Mouse (Mus musculus) frontal cortex, postnatal 14 days (tissue): ENCODE data around the gene Atoh1.
A peak's percentile ranks its signal among the peaks of the same experiment; 100 is the strongest.

ENCODE experiments used
- DNase-seq, 2 experiments: peaks; one replicate each; pipeline ENCODE4 v3.0.0; 2022; ENCODE audit warnings: low spot score in 2 of 2

The Atoh1 gene

GRCm38 (mm10) chr6:64728499-64729198 is at the start of gene Atoh1:
Atoh1 (plus strand) TSS chr6:64729125.
- no peak for DNase-seq

GRCm38 (mm10) chr6:64683974-64684373 is 45.0 kb upstream of the Atoh1 start:
- DNase-seq: peak; percentile 31 to 38

GRCm38 (mm10) chr6:64684973-64685372 is 44.0 kb upstream of the Atoh1 start:
- DNase-seq: peak in 1 of 2 experiments; percentile 58

- DNase-seq: no peak
Observed at GRCm38 (mm10) chr6:64688181-64688944, 40.6 kb upstream of the Atoh1 start.

DNA sequence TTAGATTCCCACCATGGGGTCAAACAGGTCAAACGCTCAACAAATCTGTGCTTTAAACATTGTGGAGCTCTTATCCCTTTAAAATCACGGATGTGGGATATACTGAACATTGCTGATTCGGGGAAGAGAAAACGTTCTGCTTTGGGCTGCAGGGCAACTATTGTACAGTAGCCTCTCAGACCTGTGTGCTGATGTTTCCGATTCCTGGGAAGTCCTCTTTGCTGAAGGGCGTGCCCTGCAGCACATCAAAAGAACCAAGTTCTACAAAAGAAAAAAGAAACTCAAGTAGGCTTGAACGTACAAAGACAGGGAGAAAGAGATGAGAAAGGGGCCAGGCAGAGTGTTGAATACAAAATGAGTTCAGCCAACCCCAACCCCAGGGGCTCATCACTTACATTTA is 34.2 kb upstream of the Atoh1 start:
- no peak for DNase-seq

- DNase-seq: no peak
Observed at GRCm38 (mm10) chr6:64703659-64704058, 25.3 kb upstream of the Atoh1 start.

DNA sequence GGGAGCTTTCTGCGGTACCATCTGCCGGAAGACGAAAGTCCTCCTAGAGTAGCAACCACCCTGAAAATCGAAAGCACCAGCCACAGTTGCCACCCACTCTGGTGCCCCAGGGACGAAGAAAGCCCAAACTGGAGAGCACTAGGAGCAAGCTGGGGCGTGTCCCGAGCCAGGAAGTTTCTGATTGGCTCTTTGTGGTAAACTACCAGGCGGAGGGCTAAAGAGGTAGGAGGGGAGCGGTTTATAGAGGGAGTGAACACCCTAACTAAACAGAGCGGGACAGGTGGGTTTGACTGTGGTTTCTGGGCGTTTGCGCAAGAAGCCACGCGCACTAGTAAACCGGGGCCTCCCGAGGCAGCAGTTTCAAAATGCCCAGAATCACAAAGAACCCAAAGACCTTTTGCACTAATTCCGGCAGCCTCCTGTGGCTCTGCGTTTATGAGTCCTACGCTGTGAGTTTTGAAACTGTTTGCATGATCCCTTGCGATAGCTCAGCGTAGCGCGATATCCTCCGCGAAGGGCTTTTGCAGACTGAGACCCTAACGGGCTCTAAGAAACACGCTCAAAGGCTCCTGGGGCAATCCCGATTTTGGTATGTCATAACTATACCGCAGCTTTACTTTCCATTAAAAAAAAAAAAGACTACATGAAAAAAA is 1.0 kb upstream of the Atoh1 start:
- no peak for DNase-seq

DNA sequence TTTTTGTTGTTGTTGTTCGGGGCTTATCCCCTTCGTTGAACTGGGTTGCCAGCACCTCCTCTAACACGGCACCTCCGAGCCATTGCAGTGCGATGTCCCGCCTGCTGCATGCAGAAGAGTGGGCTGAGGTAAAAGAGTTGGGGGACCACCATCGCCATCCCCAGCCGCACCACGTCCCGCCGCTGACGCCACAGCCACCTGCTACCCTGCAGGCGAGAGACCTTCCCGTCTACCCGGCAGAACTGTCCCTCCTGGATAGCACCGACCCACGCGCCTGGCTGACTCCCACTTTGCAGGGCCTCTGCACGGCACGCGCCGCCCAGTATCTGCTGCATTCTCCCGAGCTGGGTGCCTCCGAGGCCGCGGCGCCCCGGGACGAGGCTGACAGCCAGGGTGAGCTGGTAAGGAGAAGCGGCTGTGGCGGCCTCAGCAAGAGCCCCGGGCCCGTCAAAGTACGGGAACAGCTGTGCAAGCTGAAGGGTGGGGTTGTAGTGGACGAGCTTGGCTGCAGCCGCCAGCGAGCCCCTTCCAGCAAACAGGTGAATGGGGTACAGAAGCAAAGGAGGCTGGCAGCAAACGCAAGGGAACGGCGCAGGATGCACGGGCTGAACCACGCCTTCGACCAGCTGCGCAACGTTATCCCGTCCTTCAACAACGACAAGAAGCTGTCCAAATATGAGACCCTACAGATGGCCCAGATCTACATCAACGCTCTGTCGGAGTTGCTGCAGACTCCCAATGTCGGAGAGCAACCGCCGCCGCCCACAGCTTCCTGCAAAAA is 496 bp downstream of the Atoh1 start:
- DNase-seq: no peak

DNA sequence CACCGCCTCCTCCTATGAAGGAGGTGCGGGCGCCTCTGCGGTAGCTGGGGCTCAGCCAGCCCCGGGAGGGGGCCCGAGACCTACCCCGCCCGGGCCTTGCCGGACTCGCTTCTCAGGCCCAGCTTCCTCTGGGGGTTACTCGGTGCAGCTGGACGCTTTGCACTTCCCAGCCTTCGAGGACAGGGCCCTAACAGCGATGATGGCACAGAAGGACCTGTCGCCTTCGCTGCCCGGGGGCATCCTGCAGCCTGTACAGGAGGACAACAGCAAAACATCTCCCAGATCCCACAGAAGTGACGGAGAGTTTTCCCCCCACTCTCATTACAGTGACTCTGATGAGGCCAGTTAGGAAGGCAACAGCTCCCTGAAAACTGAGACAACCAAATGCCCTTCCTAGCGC is 1.1 kb downstream of the Atoh1 start:
- DNase-seq: no peak

DNA sequence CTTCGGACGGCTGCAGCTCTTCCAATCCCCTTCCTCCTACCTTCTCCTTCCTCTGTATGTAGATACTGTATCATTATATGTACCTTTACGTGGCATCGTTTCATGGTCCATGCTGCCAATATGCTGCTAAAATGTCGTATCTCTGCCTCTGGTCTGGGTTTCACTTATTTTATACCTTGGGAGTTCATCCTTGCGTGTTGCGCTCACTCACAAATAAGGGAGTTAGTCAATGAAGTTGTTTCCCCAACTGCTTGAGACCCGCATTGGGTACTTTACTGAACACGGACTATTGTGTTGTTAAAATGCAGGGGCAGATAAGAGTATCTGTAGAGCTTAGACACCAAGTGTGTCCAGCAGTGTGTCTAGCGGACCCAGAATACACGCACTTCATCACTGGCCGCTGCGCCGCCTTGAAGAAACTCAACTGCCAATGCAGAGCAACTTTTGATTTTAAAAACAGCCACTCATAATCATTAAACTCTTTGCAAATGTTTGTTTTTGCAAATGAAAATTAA is 1.6 kb downstream of the Atoh1 start:
- no peak for DNase-seq

DNA sequence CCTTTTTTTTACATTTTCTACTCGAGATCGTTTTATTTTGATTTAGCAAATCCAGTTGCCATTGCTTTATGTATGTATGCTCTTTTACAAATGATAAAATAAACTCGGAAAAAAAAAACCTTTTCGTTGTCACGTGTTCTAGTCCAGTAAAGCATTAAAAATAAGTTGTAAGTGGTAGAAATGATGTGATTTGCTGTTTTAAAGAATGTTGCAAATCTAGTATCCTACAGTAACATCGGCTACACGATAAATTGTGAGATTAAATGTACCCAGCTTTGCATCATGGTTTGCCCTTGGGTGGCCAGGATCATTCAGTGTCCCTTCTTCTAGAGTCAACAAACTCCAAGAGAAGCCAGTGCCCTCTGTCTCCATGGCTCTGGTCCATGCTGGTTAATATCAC is 2.2 kb downstream of the Atoh1 start:
- no peak for DNase-seq

DNA sequence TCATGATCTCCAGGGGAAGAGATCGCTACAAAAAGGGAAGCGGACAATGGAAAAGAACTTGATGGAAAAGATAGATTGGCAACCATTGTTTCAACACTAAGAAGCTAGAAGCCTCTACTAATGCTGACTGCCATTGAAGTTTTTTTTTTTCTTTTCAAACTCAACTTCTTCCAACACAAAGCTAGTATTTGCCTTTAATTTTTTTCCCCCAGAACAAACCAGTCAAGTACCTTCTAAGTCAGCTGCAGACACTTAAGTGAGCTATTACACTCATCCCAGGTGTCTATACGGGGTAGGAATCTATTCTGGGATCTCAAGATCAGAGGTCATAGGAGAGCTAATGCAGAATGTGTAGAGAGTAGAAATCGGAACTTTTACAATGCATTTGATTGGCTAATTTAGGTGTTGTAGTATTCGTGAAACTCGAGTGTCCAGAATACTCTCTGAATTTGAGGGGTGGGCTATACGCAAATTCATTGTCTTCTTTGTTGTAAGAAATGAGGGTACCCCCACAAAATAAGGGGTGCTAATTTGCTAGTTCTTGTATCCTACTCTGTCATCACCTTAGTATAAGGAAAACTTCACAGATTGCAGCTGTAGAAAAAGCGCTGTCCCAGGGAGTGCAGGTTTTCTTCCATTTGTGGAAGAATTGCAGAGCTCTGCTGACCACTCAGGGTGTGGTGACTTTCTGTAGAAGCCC is 2.8 kb downstream of the Atoh1 start:
- DNase-seq: no peak

DNA sequence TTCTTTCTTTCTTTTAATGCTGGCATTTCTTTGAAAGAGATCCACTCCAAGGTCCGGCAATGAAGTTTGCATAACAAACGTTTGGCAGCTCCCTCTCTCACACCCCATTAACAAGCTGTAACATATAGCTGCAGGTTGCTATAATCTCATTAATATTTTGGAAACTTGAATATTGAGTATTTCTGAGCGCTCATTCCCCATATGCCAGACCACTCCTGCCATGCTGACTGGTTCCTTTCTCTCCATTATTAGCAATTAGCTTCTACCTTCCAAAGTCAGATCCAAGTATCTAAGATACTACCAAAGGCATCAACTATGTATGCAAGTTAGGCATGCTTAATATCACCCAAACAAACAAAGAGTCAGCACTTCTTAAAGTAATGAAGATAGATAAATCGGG is 4.4 kb downstream of the Atoh1 start:
- no peak for DNase-seq

- DNase-seq: no peak
Observed at GRCm38 (mm10) chr6:64734441-64735320, 5.8 kb downstream of the Atoh1 start.

DNA sequence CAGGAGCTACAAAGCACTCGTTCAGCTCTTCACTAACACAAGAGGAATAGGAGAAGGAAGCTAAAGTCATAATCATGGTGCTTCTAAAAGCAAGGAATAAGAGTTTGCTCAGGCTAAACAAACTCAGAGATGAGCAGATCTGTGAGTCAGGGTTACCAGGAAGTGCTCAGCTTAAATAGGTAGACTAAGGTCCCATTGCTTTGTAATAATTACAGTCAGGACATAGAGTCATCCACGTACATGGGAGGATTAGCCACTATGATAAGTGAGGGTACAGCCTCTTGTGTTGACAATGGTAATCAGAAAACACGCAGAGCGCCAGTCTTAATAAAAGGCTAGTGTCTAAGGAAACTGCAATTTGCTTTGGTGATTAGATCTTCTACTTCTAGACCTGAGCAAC is 7.4 kb downstream of the Atoh1 start:
- DNase-seq: no peak

- DNase-seq: no peak
Observed at GRCm38 (mm10) chr6:64742915-64743489, 14.1 kb downstream of the Atoh1 start.

- DNase-seq: no peak
Observed at GRCm38 (mm10) chr6:64754515-64754914, 25.6 kb downstream of the Atoh1 start.

- no peak for DNase-seq
Observed at GRCm38 (mm10) chr6:64763901-64764300, 35.0 kb downstream of the Atoh1 start.

GRCm38 (mm10) chr6:64773430-64773829 is 44.5 kb downstream of the Atoh1 start:
- DNase-seq: no peak
